Mouse (Mus musculus): ENCODE measurements around the gene Idh3g.
"Not testable (repeated sequence)": the region's sequence is repeated elsewhere in the genome, so short reads cannot be mapped to it uniquely, and the experiment has no call there.

The Idh3g gene

GRCm38 (mm10) chrX:73756334-73757140, 30.2 kb downstream of the Idh3g start, which contains the start of gene Plxnb3:
Plxnb3 (plus strand) TSS chrX:73757090.
- peak; percentile 71 for DNase-seq

DNA sequence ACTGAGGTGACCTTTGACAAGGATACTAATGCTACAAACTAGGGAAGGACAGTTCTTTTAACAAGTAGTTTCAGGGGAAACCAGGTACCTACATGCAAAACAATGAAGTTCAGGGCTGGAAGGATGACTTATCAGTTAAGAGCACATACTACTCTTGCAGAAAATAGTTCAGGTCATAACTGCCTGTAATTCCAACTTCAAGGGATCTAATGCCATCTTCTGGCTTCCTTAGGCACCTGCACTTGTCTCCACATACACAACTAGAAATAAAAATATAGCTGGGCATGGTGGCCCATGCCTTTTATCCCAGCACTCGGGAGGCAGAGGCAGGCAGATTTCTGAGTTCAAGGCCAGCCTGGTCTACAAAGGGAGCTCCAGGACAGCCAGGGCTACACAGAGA, 37.7 kb downstream of the Idh3g start:
- no peak for DNase-seq

DNA sequence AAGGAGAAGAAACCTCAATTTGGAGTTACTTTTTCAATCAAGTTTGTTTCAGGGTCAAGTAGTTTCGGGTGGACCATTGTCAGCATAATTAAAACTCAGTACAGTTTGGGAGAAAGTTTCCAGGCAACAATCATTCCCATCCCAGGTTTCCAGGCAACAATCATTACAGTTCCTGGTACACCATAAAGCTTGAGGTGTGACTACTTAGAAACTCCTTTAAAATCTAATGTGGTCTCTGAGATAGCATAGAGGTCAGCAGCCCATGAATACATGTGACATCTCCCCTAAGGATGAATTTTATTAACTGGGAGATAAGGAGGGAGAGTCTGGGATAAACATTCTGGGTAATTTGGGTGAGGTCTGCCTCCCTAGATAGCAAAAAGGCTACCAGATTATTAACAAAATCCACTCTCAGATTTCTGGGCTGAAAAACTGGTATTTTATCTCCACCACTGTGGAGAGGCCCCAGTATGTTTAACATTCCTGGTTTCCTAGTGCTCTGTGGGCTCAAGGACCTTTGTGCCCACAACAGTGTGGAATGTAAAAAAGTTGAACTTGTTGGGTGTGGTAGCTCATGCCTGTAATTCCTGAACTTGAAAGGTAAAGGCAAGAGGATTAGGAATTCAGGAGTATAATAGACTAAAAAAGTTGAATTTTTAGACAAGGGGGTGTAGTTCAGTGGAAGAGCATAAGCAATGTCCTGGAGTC, 41.8 kb downstream of the Idh3g start:
- DNase-seq: no peak

DNA sequence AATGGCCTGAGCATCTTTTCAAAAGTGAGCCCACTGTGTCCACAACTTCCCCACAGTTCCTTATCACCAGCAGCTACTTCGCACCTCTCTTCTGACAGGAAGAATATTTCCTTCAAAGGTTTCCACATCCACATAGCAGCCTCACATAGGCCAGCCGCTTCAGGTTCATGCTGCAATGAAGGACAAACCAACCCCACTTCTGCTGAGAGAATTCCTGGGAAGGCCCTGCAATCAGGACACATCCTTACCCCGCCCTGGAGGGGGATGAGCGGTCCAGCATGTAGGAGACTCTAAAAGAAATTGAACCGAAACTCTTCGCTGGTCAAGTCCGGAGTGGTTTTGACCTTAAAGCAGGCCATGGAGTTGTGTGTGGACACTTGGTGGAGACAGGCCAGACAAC, 46.9 kb downstream of the Idh3g start:
- not testable (repeated sequence) for DNase-seq

GRCm38 (mm10) chrX:73739151-73739550, 47.5 kb downstream of the Idh3g start:
- no peak for DNase-seq

DNA sequence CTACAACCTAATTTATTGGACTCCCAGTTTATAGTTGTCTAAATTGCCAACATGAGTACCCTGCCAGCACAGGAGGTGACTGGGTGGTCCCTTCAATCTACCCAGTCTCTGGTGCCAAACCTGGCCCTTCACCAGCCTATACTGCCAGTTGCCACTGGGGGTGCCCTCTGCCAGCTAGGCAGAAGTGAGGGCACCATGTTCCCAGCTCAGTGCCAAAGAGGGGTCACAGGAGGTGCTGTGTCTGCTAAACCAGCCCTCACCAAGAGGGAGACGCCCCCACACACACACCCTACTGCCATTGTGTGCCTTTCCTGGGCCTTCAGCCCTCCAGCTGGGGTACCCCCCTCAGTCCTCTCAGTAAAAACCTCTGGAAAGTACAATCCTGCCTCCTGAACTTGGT, 48.5 kb downstream of the Idh3g start:
- DNase-seq: no peak

DNA sequence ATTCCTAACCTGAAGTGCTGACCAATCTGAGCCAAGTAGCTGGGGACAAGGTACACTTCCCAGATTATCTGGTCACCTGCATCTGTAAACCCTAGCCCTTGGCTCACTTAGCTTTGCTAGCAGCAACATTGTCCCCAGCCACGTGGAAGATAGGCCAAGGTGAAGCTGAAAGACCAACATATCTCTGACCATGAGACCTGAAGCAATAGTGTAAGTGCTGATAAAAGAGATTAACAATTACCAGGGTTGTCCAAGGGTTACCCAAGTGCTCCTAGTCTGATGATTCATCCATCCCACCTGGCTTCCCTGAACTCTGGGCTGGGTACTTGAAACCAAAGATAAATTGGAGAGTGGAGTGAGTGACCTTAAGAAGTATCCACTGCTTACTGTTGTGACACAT, 55.8 kb downstream of the Idh3g start:
- DNase-seq: no peak

All from layer of hippocampus, adult 9-11 months (tissue).